Mouse (Mus musculus): ENCODE results near the gene Dusp1. TPM values are rescaled to one million over a fixed set of nuclear protein-coding genes. Genes with fewer than 3 reads are reported as not detected.
A peak's percentile ranks its signal among the peaks of the same experiment; 100 is the strongest.

The Dusp1 gene
- total RNA-seq (2021): 10 to 100 TPM; 91.2 to 99.6 TPM
- long read RNA-seq, experiment 1, transcript Dusp1-202 (4 exons, 1,990 nt): major isoform, 273 of 291 reads
- long read RNA-seq, experiment 1, partial matches to known transcripts: 4 of 291 reads
- long read RNA-seq, experiment 1, other reads (novel, unspliced or antisense): 12 of 291 reads
- long read RNA-seq, experiment 2, transcript Dusp1-202 (4 exons, 1,990 nt): major isoform, 144 of 151 reads
- long read RNA-seq, experiment 2, partial matches to known transcripts: 3 of 151 reads
- long read RNA-seq, experiment 2, other reads (novel, unspliced or antisense): 4 of 151 reads

DNA sequence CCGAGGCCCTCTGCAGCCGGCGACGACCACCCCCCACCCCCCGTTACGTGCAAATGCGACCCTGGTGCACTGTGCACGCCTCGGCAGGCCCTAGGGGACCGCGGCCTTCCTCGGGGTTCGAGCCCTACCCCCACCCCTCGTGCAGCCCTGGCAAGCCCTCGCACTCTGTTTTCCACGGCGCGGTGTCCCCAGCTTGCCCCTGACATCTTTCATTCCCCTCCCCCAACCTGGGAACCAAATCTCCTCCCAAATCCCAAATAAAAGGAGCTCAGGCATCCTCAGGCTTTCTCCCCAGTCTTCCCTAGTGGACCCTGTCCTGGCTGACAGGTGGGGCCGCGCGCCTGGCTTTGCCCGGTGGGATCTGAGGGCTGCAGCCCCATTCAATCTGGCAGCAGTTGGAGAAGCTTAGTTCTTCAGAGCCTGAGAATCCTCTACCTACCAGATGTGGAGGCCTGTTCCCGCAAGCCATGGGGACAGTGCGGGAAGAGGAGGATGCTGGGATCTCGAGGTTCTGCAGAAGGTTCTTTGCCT lies at the start of gene Dusp1:
Dusp1 (minus strand) TSS at position 478 of the 531 bp plus-strand sequence.
- intact Hi-C loops (cut with DNase I): no loop called here

DNA sequence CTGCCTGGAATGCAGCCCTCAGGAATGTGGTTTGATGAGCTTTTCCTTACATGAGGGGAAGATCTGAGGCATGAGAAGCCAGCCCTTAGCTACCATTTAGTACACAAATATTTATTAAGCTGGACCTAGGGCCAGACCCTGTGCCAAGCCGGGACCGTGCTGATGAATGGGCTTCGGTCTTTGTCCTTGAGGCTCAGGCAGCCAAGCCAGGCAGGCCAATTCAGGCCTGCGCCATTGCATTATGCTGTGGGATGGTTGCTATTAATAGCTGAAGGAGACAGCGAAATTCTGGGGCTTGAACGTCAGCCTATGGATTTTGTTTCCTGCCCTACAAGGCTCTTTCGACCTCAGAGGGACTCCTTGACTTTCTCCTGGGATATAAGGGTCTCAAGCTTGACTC lies 49.4 kb upstream of the Dusp1 start:
- peak in 1 of 2 experiments; percentile 37 for DNase-seq
- intact Hi-C loops (cut with DNase I): no loop called here

More for the DNA sequence above, at the start of gene Dusp1:
- DNase-seq: no peak

DNA sequence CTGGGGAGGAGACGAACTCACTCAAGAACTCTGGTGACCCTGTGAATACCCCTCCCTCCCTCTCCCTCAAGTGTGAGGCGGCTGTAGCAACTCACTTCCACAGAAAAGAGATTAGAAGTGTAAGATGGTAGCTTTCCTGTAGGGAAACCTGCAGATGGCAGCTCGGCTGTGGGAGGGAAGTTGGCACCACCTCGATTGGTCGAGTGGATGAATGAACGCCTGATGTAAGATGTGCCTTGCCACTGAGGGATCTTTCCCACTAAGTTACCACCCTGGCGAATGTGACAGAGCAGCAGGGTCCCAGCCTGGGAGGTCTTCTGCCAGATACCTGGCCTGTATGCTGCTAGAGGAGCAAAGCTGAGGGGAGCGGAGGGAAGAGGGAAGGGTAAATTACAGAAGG lies 47.9 kb upstream of the Dusp1 start:
- intact Hi-C loops (cut with DNase I): no loop called here
- no peak for DNase-seq

DNA sequence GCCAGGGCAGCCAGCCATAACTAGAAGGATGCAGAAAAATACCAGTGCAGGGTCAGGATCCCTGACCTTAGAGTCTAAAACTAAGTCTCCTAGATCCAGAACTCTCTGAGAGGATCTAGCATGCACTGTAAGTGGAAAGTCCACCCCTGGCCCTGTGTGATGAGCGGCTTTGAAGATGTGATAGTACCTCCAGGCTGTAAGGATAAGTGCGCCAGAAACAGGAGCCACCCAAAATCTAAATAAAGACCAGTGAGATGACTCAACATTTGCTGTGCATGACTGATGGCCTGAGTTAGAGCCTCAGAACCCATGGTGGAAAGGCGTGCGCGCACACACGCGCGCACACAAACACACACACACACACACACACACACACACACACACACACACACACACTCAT lies 46.9 kb upstream of the Dusp1 start:
- intact Hi-C loops (cut with DNase I): no loop called here

DNA sequence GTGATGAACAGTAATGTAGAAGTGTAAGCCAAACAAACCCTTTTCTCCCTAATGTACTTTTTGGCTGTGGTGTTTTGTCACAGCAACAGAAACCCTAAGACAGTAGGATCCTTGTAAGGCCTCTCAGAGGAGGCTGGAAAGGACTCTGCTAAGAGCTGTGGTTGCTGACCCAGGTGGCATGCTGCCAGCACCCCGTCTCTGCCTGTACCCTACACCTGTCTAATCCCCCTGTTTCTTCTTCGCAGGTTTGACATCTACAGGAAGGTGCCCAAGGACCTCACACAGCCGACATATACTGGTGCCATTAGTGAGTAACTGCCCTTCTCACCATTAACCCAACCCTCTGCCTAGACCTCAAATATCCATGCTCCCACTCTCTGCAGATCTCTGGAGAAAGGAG lies 46.4 kb upstream of the Dusp1 start:
- intact Hi-C loops (cut with DNase I): no loop called here
- DNase-seq: no peak

More for the DNA sequence above, 46.9 kb upstream of the Dusp1 start:
- DNase-seq: no peak

DNA sequence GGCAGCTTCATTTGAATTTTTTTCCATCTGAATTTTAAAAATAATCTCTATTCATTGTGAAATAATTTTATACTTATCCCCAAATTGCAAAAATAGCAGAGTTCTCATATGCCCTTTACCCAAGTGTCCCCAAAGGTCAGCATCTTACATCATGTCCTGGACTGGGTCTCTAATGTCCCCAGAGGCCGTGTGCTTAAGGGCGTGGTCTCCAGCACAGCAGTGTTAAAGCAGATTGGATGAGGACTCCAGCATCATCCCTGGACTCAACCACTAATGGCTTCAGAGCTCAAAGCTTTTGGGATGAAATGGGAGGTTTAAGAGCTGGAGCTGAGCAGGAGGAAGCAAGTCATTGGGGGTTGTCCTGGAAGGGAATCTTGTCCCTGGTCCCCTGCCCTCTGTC lies 44.6 kb upstream of the Dusp1 start:
- intact Hi-C loops (cut with DNase I): no loop called here

DNA sequence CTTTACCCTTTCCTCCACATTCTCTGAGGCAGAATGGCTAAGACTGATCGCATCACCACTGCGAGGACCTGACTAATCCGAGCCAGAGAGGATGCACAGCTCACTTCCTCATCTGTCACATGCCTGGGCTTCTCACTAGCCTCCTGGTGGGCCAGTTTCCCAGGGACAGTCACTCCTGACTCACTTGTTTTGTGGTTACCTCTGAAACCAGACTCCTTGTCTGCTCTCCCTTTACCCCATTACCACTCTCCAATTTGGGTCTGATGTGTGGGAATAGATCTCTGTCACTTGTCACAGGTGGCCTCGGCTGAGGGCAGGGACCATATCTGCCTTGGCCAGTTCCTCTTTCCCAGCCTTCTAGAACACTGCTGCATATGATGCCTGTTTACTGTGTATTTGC lies 43.7 kb upstream of the Dusp1 start:
- no peak for DNase-seq
- intact Hi-C loops (cut with DNase I): no loop called here

More for the DNA sequence above, 44.6 kb upstream of the Dusp1 start:
- DNase-seq: peak in 1 of 2 experiments; percentile 49

DNA sequence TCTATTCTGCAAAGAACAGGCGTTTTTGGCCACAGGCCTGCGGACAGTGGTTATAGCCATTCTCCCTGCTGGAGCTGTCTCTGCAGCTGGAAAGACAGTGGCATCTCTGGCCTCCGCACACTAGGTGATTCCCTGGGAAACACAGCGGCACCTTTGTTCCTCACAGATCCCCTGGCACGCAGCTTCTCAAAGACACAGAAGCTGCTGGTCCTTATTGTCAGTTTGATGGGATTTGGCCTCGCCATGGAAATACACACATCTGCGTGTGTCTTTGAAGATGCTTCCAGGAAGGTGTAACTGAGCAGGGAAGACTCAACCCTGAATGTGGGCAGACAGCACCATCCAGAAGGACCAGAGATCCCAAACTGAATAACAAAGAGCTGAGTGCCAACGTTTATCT lies 41.4 kb upstream of the Dusp1 start:
- intact Hi-C loops (cut with DNase I): no loop called here
- no peak for DNase-seq

DNA sequence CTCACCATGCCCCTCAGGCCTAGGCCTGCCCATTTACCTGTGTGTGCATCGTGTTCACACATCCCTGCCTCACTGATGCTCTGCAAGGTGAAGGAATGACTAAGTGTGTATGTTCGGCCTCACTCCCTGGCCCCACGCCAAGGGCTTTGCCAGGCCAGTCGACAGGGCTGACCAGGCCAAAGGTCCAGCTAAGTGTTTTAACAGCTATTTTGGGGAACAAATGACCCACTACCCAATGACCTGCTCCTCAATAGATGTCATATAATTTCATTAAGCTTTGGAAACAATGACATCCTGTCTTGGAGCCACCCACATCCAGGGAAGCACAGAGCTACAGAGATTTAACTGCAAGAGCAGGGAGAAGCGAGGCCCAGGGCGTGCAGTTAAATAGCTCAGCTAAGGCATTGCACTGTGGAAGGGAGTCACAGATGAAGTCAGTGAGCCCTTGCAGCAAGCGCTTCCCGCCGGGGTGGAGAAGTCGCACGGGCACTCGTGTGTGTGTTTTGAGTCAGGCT lies 40.5 kb upstream of the Dusp1 start:
- peak; percentile 71 to 75 for DNase-seq
- intact Hi-C loops (cut with DNase I): no loop called here

DNA sequence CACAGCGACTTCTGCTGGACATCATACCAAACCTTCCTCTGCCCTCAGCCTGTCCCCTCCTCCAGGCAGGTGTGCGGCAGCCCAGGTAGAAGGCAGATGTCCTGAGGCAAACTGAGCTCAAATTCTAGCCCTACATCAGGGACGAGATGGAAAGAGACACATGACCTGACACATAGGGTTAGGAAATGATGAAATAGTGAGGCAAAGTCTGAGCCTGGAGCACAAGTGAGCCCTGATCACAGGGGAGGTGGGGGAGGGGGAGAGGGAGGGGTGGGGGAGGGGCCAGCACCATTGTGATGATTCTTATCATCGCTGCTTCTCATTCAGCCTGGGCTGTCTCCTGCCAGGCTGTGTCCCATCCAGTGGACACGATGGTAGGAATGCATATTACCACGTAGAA lies 40.0 kb upstream of the Dusp1 start:
- intact Hi-C loops (cut with DNase I): no loop called here
- no peak for DNase-seq

DNA sequence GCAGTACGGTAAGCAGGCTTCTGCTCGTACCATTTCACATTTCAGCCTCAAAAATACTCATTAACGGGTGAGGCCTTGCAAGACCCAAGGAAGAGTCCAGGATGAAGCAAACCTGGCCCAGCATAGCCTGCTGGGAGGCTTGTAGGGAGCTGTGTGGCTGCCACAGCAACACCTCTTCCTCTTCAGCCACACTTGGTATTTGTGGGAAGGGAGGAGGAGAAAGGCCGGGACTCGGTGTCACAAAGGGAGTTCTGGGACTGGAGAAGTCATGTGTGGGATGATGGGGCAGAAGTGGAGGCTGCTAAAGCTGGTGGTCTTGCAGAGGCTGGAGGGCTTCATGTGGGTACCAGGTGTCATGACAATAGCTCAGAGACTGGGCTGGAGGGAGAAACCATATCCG lies 39.6 kb upstream of the Dusp1 start:
- intact Hi-C loops (cut with DNase I): no loop called here
- no peak for DNase-seq

DNA sequence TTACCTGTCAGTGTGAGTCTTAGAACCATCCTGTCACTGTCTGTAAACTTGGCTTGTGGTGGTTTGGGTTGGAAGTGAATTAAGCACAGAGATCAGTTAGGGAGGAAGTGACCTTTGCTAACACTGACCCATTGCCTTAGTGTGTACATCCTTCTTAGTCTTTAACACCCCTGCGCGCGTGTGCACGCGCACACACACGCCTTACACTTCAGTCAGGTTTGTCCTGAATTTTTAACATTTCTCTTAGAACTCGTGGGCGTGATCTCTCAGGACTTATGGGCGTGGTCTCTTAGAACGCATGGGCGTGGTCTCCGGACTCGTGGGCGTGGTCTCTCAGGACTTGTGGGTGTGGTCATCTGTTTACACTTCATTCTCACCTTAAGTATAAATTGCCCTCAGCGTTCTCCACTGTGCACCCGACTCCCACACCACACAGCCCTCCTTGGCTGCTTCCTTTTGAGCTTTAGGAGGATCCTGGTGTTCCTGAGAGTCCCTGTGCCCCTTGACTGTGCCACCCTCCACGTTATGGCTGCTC lies 39.1 kb upstream of the Dusp1 start:
- no peak for DNase-seq
- intact Hi-C loops (cut with DNase I): no loop called here

DNA sequence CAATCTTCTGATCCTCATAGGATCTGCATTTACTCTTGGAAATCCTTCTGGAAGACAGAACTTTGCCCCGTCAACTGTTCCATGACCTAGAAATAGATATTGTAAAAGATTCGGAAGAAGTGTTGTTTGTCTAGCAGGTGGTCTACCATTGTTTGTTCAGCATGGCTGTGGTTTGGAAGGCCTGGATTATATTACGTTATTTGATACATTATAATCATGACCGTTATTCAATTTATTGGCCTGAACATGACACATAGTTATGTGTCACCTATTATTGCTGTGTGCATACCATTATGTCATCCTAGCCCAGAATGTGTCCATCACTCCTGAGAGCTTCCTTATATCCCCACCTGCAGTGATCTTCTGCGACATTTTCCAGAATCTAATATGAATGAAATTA lies 36.9 kb upstream of the Dusp1 start:
- intact Hi-C loops (cut with DNase I): no loop called here

DNA sequence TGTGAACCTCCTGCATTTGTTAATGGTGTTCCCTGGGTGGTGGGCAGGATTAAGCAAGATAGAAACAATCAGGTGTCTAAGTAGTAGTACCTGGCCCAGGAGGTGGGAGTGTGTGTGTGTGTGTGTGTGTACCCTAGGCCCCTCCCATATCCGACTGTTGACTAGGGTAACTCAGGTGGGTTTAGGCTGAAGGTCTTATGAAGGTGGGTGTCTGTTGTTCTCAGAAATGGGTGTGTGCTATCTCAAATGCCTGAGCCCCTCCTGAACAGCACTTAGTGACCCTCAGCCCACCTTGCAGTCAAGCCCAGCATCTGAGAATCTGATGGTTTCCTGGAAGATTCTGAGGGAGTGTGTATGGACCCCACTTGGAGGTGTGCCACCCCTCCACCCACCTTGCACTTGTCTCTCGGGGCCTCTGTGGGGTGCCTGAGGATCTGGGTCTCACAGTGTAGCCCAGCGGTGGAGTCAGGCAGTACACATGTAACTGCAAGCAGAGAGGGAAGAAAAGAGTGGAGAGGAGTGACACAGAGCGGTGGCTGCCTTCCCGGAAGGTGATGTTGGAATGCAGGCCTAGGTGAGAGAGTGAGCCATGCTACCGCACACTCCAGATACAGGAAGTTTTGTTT lies 35.0 kb upstream of the Dusp1 start:
- no peak for DNase-seq
- intact Hi-C loops (cut with DNase I): loop anchor here (2.0 kb wide), 3 partner anchors 42 to 130 kb away; no protein-coding TSS in a partner anchor

More for the DNA sequence above, 36.9 kb upstream of the Dusp1 start:
- no peak for DNase-seq

DNA sequence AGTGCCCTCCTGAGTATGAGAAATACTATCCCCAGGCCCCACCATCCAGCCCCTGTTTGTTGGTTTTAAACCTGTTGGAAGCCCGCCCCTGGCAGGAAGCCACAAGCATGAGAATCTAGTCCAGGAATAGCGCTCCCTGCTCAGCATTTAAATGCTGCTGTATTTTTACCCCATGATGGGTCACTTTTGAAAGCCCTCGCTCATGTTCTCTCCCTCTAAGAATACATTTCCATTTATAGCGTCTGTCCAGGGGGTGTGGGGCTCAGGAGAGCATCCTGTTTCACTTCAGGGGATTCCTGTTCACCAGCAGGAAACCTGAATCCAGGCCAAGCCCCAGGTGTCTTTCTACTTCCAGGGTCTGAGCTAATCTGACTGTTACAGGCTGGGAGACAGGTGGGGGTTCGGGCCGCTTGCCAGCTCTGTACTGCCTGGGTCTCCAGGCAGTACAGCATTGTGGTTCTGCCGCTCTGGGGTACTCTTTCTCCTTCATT lies 34.3 kb upstream of the Dusp1 start:
- intact Hi-C loops (cut with DNase I): loop anchor here (2.0 kb wide), 3 partner anchors 43 to 129 kb away; no protein-coding TSS in a partner anchor
- peak; percentile 86 for DNase-seq

DNA sequence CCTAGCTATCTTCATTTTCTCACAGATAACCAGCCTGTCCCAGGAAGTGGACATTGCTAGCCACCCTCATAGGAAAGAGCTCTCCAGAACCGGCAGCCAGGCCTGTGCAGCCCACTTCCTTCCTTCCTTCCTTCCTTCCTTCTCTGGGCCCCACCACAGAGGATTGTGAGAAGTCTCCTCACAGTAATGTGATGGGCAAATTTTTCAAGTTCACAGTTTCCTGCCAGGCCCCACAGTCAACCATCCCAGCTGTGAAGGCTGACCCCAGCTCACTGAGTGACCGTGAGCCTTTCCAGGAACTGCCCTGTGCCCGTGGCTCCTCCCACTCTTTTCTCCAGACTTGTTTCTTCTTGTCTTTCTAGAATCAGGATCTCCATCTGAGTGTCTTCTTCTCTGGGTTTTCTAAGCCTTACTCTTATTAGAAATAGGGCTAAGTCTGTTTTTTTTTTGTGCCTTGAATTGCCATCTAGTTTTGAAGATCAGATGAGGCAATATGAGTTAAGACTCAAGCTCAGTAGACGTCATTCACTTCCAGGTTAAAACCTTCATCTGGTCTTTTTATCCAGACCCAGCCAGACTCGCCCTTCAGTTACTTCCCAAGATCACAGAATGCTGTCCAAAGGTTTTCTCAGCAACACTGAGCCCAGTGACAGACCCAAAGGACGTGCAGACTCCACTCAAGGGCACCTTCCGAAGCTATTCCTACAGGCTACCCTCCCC lies 33.7 kb upstream of the Dusp1 start:
- intact Hi-C loops (cut with DNase I): loop anchor here (2.0 kb wide), 3 partner anchors 43 to 129 kb away; no protein-coding TSS in a partner anchor
- DNase-seq: no peak

DNA sequence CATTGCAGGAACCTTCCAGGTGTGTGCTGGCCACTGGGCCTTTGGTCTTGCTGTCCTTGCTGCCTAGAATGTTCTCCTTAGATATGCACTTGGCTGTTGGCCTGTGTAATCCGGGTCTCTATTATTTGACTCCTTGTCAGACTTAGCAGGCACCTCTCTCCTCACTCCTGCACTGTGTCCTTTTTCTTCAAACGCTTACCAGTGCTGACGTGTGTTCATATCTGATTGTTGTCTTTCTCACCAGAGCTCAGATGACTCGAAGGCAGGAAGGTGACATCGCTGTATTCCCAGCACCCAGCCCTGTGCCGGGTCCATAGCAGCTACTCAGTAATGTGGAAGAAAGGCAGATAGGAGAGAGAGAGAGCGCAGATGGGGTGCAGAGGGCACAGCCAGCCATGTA lies 33.0 kb upstream of the Dusp1 start:
- no peak for DNase-seq
- intact Hi-C loops (cut with DNase I): no loop called here

DNA sequence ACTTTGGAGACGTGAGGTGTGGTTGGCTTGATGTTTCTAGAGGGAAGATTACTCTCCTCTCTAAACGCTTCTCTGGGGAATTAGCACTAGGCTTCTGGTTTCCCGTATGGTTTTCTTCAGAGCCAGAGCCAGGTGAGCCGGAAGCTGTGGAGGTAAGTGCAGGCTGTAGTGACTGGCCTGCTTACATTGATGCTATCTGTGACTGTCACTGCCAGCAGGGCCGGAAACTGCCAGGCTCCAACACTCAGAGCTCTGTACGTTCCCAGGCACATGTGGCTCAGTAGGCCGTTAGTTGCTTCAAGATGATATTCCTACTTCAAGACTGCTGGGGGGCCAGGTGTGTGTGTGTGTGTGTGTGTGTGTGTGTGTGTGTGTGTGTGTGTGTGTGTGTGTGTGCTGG lies 32.2 kb upstream of the Dusp1 start:
- DNase-seq: no peak
- intact Hi-C loops (cut with DNase I): no loop called here

DNA sequence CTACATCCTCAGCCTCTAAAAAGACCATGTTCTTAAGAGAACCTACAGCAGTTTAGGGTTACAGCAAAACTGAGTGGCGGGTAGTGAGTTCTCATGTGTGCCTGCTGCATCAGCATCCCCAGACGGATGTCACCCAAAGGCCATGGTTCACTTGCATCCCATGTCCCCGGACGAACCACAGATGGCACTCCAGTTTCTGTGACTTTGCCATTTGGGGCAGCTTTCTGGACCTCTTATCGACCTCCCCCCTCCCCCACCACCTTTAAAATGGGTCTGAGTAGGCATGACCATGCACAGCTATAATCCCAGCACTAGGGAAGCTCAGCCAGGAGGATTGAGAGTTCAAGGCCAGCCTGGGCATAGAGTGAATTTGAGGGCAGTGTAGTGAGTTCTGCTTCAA lies 31.3 kb upstream of the Dusp1 start:
- intact Hi-C loops (cut with DNase I): no loop called here
- DNase-seq: no peak

DNA sequence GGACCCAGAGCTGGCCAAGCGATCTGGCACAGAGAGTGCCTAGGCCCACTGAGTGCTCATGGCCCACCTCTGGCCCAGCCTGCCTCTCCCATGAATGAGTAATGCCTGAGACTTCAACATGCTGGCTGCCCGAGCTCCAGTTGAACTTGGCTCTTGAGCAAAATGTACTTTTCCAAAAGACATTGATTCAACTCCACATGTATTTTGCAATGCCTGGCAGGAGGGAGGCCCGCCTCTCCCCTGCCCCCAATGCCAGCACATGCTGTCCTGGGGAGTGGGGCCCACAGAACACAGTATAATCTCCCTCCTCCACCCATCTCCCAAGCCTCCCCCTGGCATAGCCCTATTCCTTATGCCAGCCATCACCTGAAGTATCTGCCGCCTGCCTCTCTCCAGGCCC lies 30.6 kb upstream of the Dusp1 start:
- intact Hi-C loops (cut with DNase I): no loop called here
- DNase-seq: peak in 1 of 2 experiments; percentile 57
